Mouse (Mus musculus) forebrain, postnatal 0 days (tissue): ENCODE measurements at regions not wholly inside any gene's neighbourhood (a gene's known extent, or its start where the extent isn't known, plus 50 kb on each side); places are given as distances from the start of the nearest gene placed in this dataset.

ENCODE experiments used
- ATAC-seq: fragments of 200-750 bp; cut with Nextera tagmentation; 2 replicates; pipeline ENCODE4 v1.8.0; 2017; ENCODE audit warnings: mild to moderate bottlenecking, moderate library complexity
- DNase-seq: peaks from one replicate; pipeline ENCODE4 v3.0.0-alpha.2; 2015
- H3K27ac ChIP-seq: fragments of 300-500 bp; sonication (generic); 2 replicates; pipeline ENCODE4 v1.5.1; 2014; ENCODE audit warnings: low read depth, mild to moderate bottlenecking, antibody characterized with exemption, low read length, moderate library complexity, mixed read lengths
- H3K27me3 ChIP-seq: fragments of 300-500 bp; sonication (generic); 2 replicates; pipeline ENCODE4 v1.6.1; 2014; ENCODE audit warnings: mild to moderate bottlenecking, low read length, mixed read lengths; ENCODE audit not compliant: insufficient read depth
- H3K36me3 ChIP-seq: fragments of 300-500 bp; sonication (generic); 2 replicates; pipeline ENCODE4 v1.6.1; 2014; ENCODE audit warnings: mild to moderate bottlenecking, moderate library complexity; ENCODE audit not compliant: insufficient read depth
- H3K4me1 ChIP-seq: fragments of 300-500 bp; sonication (generic); 2 replicates; pipeline ENCODE4 v1.6.1; 2014; ENCODE audit warnings: antibody characterized with exemption; ENCODE audit not compliant: insufficient read depth
- H3K4me2 ChIP-seq: fragments of 300-500 bp; sonication (generic); 2 replicates; pipeline ENCODE4 v1.6.1; 2014; ENCODE audit warnings: low read depth, mild to moderate bottlenecking, moderate library complexity
- H3K4me3 ChIP-seq: fragments of 300-500 bp; sonication (generic); 2 replicates; pipeline ENCODE4 v1.5.1; 2014; ENCODE audit warnings: low read depth, low read length, mixed read lengths
- H3K9ac ChIP-seq: fragments of 300-500 bp; sonication (generic); 2 replicates; pipeline ENCODE4 v1.6.1; 2014; ENCODE audit warnings: mild to moderate bottlenecking
- H3K9me3 ChIP-seq: fragments of 300-500 bp; sonication (generic); 2 replicates; pipeline ENCODE4 v1.6.1; 2016; ENCODE audit warnings: low read length
- CTCF ChIP-seq: sonication (generic); IDR thresholded peaks from 2 replicates; pipeline ENCODE4 v1.5.1; 2016; ENCODE audit warnings: antibody characterized with exemption, control low read depth, low read depth
- WGBS: fragments of 180-500 bp; shearing (Covaris S2); extraction: QIAGEN DNeasy Blood & Tissue Kit; methylation state at CpG from one replicate; pipeline ENCODE4 v1.1.7; 2014; 5-methylcytosine and 5-hydroxymethylcytosine counted together

DNA sequence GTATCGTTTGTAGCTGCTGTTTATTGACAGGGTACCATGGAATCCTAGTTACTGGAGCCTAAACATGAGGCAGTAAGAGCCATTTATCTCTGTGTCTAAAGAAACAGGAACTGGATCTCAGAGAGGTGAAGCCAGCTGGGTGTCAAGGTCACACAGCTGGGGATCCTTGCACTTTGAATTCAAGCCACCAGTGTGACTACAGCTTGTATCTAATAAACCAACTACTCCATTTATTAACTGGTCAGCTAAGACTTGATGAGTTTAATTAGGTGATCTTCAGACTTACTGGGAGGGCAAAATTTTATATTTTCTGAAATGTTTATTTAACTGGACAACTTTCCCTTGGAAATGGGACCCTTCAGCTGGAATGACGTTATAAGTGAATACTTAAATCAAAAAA is 577.5 kb upstream of the Sox9 start:
- no peak overlapping the region for H3K4me2 ChIP-seq
- no peak overlapping the region for H3K9ac ChIP-seq
- DNase-seq, result no peak
- H3K36me3 ChIP-seq, result no peaks in the 10 kb centered on the region
- no peak for TF ChIP-seq CTCF
- no peak overlapping the region for H3K27ac ChIP-seq
- H3K9me3 ChIP-seq, result no peaks in the 10 kb centered on the region
- no peak for ATAC-seq
- WGBS, result 43% methylated on average over 2 of the region's 2 CpGs
- no peak overlapping the region for H3K4me3 ChIP-seq
- no peaks in the 10 kb centered on the region for H3K4me1 ChIP-seq
- no peaks in the 10 kb centered on the region for H3K27me3 ChIP-seq

GRCm38 (mm10) chr11:112209414-112209813 is 572.6 kb upstream of the Sox9 start:
- ATAC-seq (no peak), DNase-seq (peak; percentile 44)
- peak; percentile 58 for TF ChIP-seq CTCF
- no peak overlapping the region for H3K4me3 ChIP-seq
- H3K27me3 ChIP-seq, result no peaks in the 10 kb centered on the region
- 28% methylated on average over 4 of the region's 4 CpGs for WGBS
- no peak overlapping the region for H3K9ac ChIP-seq
- H3K9me3 ChIP-seq, result no peaks in the 10 kb centered on the region
- no peaks in the 10 kb centered on the region for H3K36me3 ChIP-seq
- H3K4me2 ChIP-seq, result no peak overlapping the region
- H3K27ac ChIP-seq, result no peak overlapping the region
- no peaks in the 10 kb centered on the region for H3K4me1 ChIP-seq

DNA sequence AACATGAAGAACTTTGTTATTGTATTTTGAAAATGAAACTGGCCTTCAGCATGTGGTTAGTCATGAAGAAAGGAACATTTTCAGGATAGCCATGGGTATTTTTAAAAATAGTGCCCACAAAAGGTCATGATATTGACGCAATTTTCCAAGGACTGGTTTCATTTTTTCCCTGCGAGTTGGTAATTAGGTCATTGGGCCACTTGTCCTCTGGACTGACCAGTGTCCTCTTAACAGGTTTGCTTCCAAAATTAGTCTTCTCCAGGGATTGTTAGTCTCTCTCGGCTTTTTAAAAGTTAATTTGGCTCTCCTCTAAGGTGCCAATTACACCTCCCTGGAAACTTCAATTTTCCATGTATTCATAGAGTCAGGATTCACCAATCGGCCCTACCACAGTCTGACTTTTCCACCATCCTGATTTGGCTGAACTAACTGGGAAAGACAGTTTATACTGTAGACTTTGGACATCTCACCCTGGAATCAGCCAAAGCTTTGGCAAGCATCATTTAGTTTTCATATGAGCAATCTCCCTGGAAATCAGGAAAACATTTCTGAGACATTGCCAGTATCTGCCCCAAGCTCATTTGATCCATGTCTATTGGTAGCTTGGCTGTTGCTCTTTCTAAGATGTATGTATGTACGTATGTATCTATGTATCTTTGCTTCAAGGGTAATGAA is 562.8 kb upstream of the Sox9 start:
- Histone ChIP-seq H3K9me3 (no peaks in the 10 kb centered on the region), H3K4me3 (no peak overlapping the region), H3K4me2 (no peak overlapping the region), H3K36me3 (no peaks in the 10 kb centered on the region), H3K9ac (no peak overlapping the region), H3K4me1 (no peaks in the 10 kb centered on the region), H3K27ac (no peak overlapping the region), H3K27me3 (no peaks in the 10 kb centered on the region)
- ATAC-seq (no peak), DNase-seq (no peak)
- WGBS, result 83% methylated on average over 5 of the region's 5 CpGs
- TF ChIP-seq CTCF, result no peak

GRCm38 (mm10) chr11:112234492-112235116 is 547.4 kb upstream of the Sox9 start:
- WGBS, result 46% methylated on average over 7 of the region's 7 CpGs
- TF ChIP-seq CTCF, result no peak
- no peaks in the 10 kb centered on the region for H3K36me3 ChIP-seq
- no peaks in the 10 kb centered on the region for H3K27me3 ChIP-seq
- H3K4me3 ChIP-seq, result no peak overlapping the region
- H3K9me3 ChIP-seq, result no peaks in the 10 kb centered on the region
- H3K4me2 ChIP-seq, result no peak overlapping the region
- H3K4me1 ChIP-seq, result no peaks in the 10 kb centered on the region
- DNase-seq, result peak; percentile 45
- no peak overlapping the region for H3K9ac ChIP-seq
- no peak for ATAC-seq
- H3K27ac ChIP-seq, result no peak overlapping the region

DNA sequence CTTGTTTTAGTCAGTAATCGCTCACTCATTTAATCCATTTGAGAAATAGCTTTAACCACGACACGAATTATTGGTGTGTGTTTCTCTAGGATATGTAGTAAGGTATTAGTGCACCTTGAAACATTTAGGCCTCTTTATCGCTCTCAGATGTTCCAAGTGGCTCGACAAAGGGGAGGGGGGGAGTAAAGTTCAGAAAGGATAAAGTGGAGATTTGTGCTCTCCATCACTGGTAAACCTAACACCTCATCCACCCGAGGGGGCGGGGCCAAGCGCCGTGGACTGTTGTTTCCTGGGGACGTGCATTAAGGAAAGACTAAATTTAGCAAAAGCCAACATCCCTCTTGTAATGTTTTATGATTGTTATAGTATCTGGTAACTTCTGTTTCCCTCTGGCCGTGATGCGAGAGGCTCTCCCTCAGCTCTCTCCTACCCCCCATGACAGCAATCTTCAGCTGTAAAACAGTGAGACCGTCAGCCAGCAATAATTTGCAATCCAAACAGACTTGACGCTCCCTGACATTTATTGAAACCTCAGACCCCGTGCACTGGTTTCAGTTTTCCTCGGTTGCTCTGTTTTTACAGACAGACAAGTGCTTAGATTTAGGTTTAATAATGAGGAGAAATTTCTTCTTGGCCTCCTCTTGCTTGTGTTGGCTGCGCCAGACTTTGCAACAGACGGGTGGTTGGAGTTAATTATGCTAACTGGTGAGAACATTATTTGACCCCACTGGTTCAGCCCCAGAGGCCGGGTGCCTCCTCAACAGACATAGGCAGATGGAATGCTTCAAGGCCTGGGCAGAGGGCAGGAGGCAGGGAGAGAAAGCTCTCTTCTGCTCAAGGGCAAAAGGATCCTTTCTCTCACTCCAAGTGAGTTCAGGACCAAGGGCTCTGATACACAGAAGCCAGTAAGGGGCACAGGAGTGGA is 542.8 kb upstream of the Sox9 start:
- no peak for ATAC-seq
- TF ChIP-seq CTCF, result no peak
- Histone ChIP-seq H3K4me3 (no peak overlapping the region), H3K4me2 (no peak overlapping the region), H3K9me3 (no peaks in the 10 kb centered on the region), H3K36me3 (no peaks in the 10 kb centered on the region), H3K9ac (no peak overlapping the region), H3K27ac (no peak overlapping the region), H3K27me3 (no peaks in the 10 kb centered on the region), H3K4me1 (no peaks in the 10 kb centered on the region)
- DNase-seq, result no peak
- 71% methylated on average over 19 of the region's 19 CpGs for WGBS

GRCm38 (mm10) chr11:112252548-112252947 is 529.5 kb upstream of the Sox9 start:
- Histone ChIP-seq H3K4me3 (no peak overlapping the region), H3K9ac (no peak overlapping the region), H3K27me3 (no peaks in the 10 kb centered on the region), H3K4me1 (no peaks in the 10 kb centered on the region), H3K4me2 (no peak overlapping the region), H3K27ac (no peak overlapping the region), H3K36me3 (no peaks in the 10 kb centered on the region), H3K9me3 (no peaks in the 10 kb centered on the region)
- no peak for TF ChIP-seq CTCF
- WGBS, result 100% methylated on average over 1 of the region's 1 CpGs
- DNase-seq (no peak), ATAC-seq (no peak)

DNA sequence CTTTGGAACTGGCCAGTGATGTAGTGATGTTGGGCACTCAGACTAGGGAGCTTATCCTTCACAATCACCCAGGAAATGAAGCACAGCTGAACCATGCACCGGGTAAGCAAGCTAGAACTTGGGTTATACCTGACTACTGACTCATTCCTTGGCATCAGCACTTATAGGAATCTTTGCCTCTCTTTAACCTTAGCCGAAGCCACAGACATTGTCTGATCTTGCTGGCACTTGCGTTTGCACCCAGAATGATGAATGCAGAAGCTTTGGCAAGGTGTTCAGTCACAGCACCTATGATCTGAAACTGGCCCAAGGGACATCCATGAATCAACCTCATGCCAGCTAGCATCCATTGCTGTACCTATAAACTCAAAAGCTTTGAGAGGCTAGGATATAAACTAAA is 529.0 kb upstream of the Sox9 start:
- WGBS, result 97% methylated on average over 3 of the region's 3 CpGs
- Histone ChIP-seq H3K27ac (no peak overlapping the region), H3K27me3 (no peaks in the 10 kb centered on the region), H3K4me2 (no peak overlapping the region), H3K9ac (no peak overlapping the region), H3K9me3 (no peaks in the 10 kb centered on the region), H3K4me1 (no peaks in the 10 kb centered on the region), H3K4me3 (no peak overlapping the region), H3K36me3 (no peaks in the 10 kb centered on the region)
- TF ChIP-seq CTCF, result no peak
- ATAC-seq (no peak), DNase-seq (no peak)
